Mouse (Mus musculus) adrenal gland, postnatal 4 days (tissue): Measurements from ENCODE around the gene Ptpn14. TPM values are rescaled to one million over a fixed set of nuclear protein-coding genes. Genes with fewer than 3 reads are reported as not detected.
A peak's percentile ranks its signal among the peaks of the same experiment; 100 is the strongest.

Experiments used
- DNase-seq, 2 experiments: peaks; one replicate each; pipeline ENCODE4 v3.0.0; 2021 to 2022; ENCODE audit warnings: low spot score in 2 of 2, mixed read lengths in 2 of 2
- total RNA-seq, 2 experiments: library from RNA; stranded (reverse); gene quantifications; 2 replicates each; pipeline ENCODE4 v1.2.3; 2021

Ptpn14 gene
- total RNA-seq, 2 experiments from 2014 or later, result 20.7 to 33.7 TPM

- no peak for DNase-seq
These were observed 11.9 kb upstream of the Ptpn14 start for GRCm38 (mm10) chr1:189715915-189716797.

DNA sequence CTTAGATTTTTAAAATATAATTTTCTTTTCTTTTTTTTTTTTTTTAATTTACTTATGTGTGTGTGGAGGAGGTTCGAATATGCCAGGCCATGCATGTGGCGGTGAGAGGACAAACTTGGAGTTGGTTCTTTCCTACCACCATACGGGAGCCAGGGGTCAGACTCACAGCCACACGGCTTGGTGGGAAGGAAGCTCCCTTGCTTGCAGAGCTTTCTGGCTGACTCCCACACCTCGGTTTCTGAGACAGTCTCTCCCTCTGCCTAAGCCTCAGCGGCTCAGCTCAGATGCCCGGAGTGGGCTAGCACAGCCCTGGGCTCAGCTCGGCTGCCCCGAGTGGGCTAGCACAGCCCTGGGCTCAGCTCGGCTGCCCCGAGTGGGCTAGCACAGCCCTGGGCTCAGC, 10.5 kb upstream of the Ptpn14 start:
- no peak for DNase-seq

DNA sequence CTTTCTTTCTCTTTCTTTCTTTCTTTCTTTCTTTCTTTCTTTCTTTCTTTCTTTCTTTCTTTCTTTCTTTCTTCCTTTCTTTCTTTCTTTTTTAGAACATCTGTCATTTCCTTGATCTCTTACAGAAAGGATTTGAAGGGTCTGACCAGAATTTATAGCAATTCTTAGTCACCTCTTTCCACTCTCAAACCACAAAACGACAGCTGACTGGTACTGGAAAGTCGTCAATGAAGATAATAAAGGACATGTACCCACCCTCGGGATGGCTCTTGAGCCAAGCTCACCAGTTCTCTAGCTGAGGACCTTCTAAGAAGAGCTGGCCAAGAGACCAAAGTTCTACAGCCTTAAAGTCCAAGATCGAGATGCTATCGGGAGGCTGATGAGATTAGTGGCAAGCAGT, 9.5 kb upstream of the Ptpn14 start:
- DNase-seq, result no peak

GRCm38 (mm10) chr1:189726121-189726520, 1.9 kb upstream of the Ptpn14 start:
- DNase-seq, result no peak

GRCm38 (mm10) chr1:189727346-189727883, 653 bp upstream of the Ptpn14 start:
- peak; percentile 26 to 38 for DNase-seq

DNA sequence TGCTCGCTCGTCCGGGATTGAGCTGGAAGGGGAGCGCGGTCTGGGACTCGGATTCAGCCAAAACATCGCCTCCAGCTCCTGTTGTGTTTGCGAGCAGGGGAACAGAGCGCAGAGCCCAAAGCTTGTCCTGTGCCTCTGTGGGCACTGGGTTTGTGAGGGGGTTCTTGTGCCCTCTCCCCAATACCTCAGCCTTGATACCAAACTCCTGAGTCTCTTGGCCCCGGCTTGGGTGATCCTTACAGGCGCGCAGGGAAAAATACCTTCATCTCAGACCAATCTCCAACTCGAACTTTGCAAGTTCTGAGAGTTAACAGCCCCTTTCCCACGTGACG, 682 bp downstream of the Ptpn14 start:
- DNase-seq, result no peak

DNA sequence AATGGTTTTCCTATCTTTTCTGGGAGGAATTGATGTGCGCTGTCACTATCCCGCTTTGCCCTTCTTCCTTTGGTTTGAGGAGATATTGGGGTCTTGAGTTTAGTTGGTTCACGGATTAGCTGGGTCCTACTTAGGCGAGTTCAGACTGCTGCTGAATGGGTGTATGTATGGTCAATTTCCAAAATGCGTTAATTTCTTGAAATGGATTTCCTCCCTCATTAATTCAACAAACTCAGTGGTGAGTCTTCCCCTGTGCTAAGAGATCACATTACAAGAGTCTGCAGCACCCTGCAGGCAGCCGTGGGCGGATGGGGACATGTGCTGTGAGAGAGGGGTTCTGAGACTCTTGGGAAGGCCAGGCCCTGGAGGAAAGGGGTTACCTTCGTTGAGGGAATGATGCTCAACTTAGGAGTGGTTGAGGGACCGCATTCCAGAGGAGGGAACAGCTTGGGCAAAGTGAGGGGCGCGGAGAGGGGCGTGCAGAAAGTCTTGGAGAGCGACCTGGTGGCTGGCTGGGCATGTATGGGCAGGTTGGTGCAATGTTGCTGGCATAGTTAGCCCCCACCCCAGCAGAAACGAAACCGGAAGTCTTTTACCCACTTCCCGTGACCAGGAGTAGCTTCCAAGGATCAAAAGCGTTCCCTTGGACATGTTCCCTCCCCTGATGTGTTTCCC, 1.2 kb downstream of the Ptpn14 start:
- no peak for DNase-seq

- no peak for DNase-seq
These were observed 3.6 kb downstream of the Ptpn14 start for GRCm38 (mm10) chr1:189731697-189732096.

DNA sequence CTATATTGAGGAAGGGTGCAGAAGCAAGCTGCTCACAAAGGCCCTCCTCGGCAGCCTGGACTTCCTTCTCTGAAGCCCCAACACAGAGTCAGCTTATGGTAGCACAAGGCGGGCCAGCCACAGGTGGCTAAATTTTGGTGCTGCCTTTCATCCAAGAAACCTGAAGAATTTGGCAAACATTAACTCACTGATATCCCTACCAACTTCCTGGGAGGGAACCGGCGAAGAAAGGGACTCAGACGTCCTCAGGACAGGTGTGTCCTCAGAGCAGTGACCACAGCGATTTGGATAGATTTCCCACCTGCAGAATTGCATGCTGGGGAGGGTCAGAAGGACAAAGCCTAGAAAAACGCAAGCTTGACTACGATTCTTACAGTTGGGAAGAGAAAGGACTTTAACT, 4.1 kb downstream of the Ptpn14 start:
- DNase-seq, result no peak

GRCm38 (mm10) chr1:189740075-189740474, 12.0 kb downstream of the Ptpn14 start:
- no peak for DNase-seq

GRCm38 (mm10) chr1:189742041-189742440, 14.0 kb downstream of the Ptpn14 start:
- DNase-seq, result no peak

GRCm38 (mm10) chr1:189743136-189743535, 15.1 kb downstream of the Ptpn14 start:
- no peak for DNase-seq

- DNase-seq, result no peak
These were observed 17.0 kb downstream of the Ptpn14 start for GRCm38 (mm10) chr1:189744914-189745710.

DNA sequence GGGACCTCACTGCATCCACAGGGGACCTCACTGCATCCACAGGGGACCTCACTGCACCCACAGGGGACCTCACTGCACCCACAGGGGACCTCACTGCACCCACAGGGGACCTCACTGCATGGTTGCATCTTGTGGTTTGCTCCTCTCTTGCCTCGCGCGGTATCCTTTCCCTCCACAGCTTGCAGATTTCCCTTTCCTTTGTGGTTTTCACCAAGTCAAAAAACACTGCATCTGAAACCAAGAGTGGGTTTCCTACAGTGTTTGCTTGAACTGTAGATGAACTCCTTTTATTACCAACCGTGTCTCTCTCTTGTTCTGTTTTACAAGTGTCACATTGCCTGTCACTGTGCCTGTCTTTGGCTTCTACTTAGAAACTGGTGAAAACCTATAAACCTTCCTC, 18.5 kb downstream of the Ptpn14 start:
- no peak for DNase-seq

DNA sequence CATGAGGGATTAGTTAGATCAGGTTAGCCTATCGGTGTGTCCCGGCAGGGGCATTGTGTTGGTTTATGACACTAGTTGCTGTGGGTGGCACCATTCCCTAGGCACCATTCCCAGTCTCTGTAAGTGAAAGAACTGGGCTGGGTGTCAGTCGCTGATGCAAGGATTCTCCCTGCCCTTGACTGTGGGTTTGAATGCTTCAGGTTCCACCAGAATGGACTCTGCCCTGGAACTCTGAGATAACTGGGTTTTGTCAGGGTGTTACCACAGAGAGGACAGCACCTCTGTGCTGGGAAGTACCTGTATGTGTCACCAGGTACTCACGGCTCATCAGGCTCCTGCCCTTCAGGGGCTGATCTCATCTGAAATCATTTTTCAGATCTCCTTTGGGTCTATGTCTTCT, 21.7 kb downstream of the Ptpn14 start:
- DNase-seq, result no peak

DNA sequence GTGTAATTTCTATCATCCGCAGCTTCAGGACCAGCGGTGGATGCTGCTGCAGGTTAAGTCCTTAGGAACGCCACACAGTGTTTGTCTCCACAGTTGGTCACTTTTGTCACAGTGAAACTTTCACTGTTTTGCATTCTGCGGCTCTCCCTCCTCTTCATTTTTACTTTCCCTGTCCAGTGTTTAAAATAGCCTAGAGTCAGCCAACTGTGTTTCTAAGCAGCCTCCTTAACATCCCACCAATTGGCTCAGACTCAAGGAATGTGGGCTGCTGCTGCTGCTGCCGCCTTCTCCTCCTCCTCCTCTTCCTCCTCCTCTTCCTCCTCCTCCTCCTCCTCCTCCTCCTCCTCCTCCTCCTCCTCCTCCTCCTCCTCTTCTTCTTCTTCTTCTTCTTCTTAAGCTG, 22.2 kb downstream of the Ptpn14 start:
- no peak for DNase-seq

DNA sequence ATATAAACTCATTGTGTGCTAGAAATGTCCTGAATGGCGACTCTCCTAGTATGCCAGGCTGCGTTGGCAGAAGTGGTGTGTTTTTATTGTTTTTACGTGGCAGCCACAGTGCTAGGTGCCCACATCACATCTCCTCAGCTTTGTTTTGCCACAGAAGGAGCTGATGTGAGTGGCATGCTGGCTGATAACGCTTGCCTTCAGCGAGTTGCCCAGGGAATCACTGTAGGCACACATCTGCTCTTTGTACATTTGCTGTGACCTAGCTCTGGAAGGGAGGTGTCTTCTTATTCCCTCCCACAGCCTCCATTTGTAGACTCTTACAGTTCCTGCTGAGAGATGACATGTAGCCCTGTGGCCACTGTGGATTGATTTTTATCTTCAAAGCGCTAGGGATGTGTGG, 24.2 kb downstream of the Ptpn14 start:
- DNase-seq, result no peak

- no peak for DNase-seq
These were observed 27.0 kb downstream of the Ptpn14 start for GRCm38 (mm10) chr1:189755072-189755471.

DNA sequence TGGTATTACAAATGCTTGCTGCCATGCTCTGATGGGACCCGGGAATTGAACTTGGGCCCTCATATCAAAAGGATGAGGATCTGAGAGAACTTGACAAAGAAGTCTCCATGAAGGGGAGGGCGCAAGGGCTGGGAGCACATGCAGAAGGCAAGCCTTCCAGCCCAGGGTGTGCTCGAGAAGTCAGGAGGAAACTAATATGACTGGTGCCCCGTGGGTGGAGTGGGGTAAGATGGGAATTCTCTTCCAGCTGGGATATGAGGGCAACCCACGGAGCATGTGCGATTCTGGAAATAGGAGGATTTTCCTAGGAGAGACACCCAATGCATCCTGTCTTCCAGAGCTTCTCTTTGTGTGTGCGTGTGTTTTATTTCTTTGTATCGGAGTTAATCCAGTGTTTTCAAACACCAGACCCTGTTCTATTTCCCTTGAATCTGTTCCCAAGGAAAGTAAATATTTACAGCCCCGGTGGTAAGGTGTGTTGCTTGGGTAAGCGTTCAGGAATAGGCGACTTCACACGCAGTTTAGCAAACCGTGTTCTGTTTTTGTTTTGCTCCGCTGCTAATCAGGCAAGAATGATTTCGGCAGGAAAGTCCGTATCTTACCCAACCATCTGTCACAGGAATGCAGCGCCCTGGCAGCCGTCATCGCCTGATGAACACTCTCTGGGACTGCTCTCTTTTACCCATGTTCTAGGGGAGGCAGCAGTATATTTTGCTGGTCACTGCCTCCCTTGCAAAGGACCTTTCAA, 28.4 kb downstream of the Ptpn14 start:
- no peak for DNase-seq

GRCm38 (mm10) chr1:189757054-189757408, 29.0 kb downstream of the Ptpn14 start:
- DNase-seq, result no peak

DNA sequence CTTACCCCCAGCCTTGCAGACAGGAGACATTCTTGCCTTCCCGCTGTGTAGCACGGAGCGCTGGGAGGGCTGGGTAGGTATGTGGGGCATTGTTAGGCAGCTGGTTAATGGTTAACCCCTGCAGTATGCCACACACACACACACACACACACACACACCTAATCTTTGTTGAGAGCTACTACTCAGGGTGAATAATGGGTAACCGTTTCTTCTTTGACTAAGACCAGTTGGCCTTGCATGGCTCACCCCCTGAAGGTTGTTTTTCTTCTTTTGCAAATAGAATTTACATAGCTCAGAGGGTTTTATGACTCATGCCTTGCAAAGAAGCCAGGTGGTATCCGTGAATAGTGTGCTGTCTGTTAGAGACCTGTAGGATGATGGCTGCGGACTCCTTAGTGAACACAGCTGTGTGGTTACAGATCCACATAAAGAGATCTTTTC, 33.5 kb downstream of the Ptpn14 start:
- no peak for DNase-seq
